Mouse (Mus musculus): ENCODE data around the gene Zc3h4. TPM values are rescaled to one million over a fixed set of nuclear protein-coding genes. Genes with fewer than 3 reads are reported as not detected.

Gene Zc3h4
- polyA plus RNA-seq, 1 experiment from 2014 or later: 5.2 TPM

DNA sequence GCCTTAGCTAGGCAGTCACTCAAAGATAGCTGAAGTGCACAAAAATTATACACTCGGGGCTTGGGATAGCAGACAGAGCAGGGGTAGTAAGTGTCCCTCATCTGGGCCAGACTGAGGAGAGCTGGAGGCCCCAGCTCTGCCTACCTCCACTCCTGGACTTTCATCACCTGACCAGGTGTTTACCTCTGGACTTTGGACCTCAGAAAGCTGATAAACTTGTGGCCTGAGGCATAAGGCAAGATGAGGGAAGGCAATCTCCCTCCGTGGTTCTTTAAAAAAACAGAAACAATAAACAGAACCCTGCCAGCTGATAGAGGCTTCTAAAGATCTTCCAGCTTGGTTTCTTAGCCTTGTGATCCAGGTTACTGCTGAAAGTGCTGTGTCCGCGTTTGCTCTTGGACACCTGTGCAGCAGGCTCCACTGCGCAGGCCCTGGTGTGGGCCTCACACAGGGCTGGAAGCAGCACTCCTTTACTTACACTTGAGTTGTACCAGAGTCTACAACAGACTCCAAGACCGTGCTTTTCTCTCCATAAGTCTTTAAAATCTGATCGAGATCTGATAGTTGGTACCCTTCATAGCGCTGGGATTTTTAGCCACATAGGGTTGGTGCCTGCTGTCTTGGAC lies 19.9 kb downstream of the Zc3h4 start:
- ATAC-seq: peak; percentile 58; the same call in 1 of the 2 replicates
- H3K9me3 ChIP-seq (ENCODE audit: low read length): no peaks in the 10 kb centered on the region
- WGBS (ENCODE audit: insufficient replicate concordance): 83% methylated on average over 8 of the region's 8 CpGs
- H3K4me2 ChIP-seq (ENCODE audit: low read depth, low read length): no peak overlapping the region
- peaks cover 90% of the 10 kb centered on the region for H3K36me3 ChIP-seq (replicated peaks; ENCODE audit: insufficient read depth, low read length)
- H3K27ac ChIP-seq (ENCODE audit: low read depth): no peak overlapping the region; the same call in 1 of the 2 replicates
- TF ChIP-seq EP300 (IDR thresholded peaks at IDR 0.05; ENCODE audit: low read depth): no peak
- no peak for TF ChIP-seq CTCF (IDR thresholded peaks at IDR 0.05; ENCODE audit: low read depth)
- H3K9ac ChIP-seq (replicated peaks): no peak overlapping the region
- no peak overlapping the region for H3K4me3 ChIP-seq (ENCODE audit: low read depth, low read length)
- no peak for DNase-seq
- peaks cover 29% of the 10 kb centered on the region for H3K4me1 ChIP-seq (ENCODE audit: insufficient read depth)
- no peaks in the 10 kb centered on the region for H3K27me3 ChIP-seq (ENCODE audit: insufficient read depth, low read length)

DNA sequence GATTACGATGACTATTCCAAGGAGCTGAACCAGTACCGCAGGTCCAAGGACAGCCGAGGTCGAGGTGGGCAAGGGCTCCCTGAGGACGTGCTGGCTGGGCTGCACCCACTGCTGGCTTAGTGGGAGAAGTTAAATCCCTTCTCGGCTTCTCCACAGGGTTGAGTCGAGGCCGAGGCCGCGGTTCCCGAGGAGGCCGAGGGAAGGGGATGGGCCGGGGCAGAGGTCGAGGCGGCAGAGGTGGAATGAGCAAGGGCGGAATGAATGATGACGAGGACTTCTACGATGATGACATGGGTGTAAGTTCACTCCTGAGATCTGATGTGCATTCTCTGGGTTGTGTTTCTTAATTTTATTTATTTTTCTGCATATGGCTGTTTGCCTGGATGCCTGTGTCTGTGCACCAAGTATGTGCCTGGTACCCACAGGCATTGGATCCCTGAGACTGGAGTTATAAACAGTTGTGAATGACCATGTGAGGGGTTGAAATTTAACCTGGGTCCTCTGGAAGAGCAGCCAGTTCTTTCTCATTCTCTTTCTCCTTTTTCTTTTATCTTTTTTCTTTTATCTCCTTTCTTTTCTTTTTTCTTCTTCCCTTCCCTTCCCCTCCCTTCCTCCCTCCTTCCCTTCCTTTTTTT lies 21.6 kb downstream of the Zc3h4 start:
- Histone ChIP-seq H3K4me1 (ENCODE audit: insufficient read depth) (peaks cover 18% of the 10 kb centered on the region), H3K27me3 (ENCODE audit: insufficient read depth, low read length) (no peaks in the 10 kb centered on the region), H3K27ac (ENCODE audit: low read depth) (no peak overlapping the region), H3K4me2 (ENCODE audit: low read depth, low read length) (no peak overlapping the region), H3K9ac (replicated peaks) (no peak overlapping the region), H3K4me3 (ENCODE audit: low read depth, low read length) (no peak overlapping the region), H3K9me3 (ENCODE audit: low read length) (no peaks in the 10 kb centered on the region), H3K36me3 (replicated peaks; ENCODE audit: insufficient read depth, low read length) (peaks cover 96% of the 10 kb centered on the region)
- 81% methylated on average over 18 of the region's 18 CpGs for WGBS (ENCODE audit: insufficient replicate concordance)
- ATAC-seq (no peak), DNase-seq (no peak)
- TF ChIP-seq EP300 (IDR thresholded peaks at IDR 0.05; ENCODE audit: low read depth) (no peak), CTCF (IDR thresholded peaks at IDR 0.05; ENCODE audit: low read depth) (no peak)

DNA sequence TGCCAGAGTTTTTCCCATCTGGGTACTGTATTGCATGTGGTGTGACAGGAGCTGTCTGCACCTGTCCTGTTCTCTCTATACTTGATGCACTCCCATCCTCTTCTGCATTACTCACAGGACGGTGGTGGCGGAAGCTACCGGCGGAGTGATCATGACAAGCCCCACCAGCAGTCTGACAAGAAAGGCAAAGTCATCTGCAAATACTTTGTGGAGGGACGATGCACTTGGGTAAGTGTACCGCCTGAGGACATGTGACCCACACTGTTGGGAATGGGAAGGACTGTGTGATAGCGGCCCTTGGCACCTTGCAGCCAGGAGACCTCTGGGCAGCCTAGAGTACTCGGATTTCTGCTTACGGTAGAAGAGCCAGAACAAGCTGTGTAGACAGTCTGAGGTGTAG lies 23.0 kb downstream of the Zc3h4 start:
- TF ChIP-seq CTCF (IDR thresholded peaks at IDR 0.05; ENCODE audit: low read depth): no peak
- TF ChIP-seq EP300 (IDR thresholded peaks at IDR 0.05; ENCODE audit: low read depth): no peak
- no peak for DNase-seq
- Histone ChIP-seq H3K27me3 (ENCODE audit: insufficient read depth, low read length) (no peaks in the 10 kb centered on the region), H3K9ac (replicated peaks) (no peak overlapping the region), H3K27ac (ENCODE audit: low read depth) (no peak overlapping the region), H3K9me3 (ENCODE audit: low read length) (no peaks in the 10 kb centered on the region), H3K36me3 (replicated peaks; ENCODE audit: insufficient read depth, low read length) (peaks cover 97% of the 10 kb centered on the region), H3K4me2 (ENCODE audit: low read depth, low read length) (no peak overlapping the region), H3K4me3 (ENCODE audit: low read depth, low read length) (no peak overlapping the region), H3K4me1 (ENCODE audit: insufficient read depth) (peaks cover 15% of the 10 kb centered on the region)
- no peak for ATAC-seq
- WGBS (ENCODE audit: insufficient replicate concordance): 92% methylated on average over 9 of the region's 9 CpGs

DNA sequence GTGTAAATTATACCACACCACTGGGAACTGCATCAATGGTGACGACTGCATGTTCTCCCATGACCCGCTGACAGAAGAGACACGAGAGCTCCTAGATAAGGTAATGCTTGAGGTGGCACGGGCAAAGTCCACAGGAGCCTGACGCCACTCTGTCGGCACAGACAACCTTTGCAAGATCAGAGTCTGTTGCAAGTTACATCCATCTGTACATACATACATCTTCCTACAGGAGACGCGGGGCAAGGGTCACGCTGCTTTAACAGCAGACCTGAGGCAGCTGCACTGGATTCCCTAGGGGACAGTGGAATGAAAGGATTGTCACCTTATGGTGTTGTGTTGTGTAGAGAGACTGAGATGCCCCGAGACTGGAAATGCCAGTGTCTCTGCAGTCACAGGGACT lies 25.0 kb downstream of the Zc3h4 start:
- DNase-seq: no peak
- H3K27ac ChIP-seq (ENCODE audit: low read depth): no peak overlapping the region
- no peaks in the 10 kb centered on the region for H3K27me3 ChIP-seq (ENCODE audit: insufficient read depth, low read length)
- no peak overlapping the region for H3K4me3 ChIP-seq (ENCODE audit: low read depth, low read length)
- H3K4me1 ChIP-seq (ENCODE audit: insufficient read depth): peaks cover 7% of the 10 kb centered on the region
- WGBS (ENCODE audit: insufficient replicate concordance): 78% methylated on average over 10 of the region's 10 CpGs
- H3K9me3 ChIP-seq (ENCODE audit: low read length): no peaks in the 10 kb centered on the region
- H3K9ac ChIP-seq (replicated peaks): no peak overlapping the region
- TF ChIP-seq CTCF (IDR thresholded peaks at IDR 0.05; ENCODE audit: low read depth) (no peak), EP300 (IDR thresholded peaks at IDR 0.05; ENCODE audit: low read depth) (no peak)
- peaks cover 97% of the 10 kb centered on the region for H3K36me3 ChIP-seq (replicated peaks; ENCODE audit: insufficient read depth, low read length)
- H3K4me2 ChIP-seq (ENCODE audit: low read depth, low read length): no peak overlapping the region
- ATAC-seq: no peak

DNA sequence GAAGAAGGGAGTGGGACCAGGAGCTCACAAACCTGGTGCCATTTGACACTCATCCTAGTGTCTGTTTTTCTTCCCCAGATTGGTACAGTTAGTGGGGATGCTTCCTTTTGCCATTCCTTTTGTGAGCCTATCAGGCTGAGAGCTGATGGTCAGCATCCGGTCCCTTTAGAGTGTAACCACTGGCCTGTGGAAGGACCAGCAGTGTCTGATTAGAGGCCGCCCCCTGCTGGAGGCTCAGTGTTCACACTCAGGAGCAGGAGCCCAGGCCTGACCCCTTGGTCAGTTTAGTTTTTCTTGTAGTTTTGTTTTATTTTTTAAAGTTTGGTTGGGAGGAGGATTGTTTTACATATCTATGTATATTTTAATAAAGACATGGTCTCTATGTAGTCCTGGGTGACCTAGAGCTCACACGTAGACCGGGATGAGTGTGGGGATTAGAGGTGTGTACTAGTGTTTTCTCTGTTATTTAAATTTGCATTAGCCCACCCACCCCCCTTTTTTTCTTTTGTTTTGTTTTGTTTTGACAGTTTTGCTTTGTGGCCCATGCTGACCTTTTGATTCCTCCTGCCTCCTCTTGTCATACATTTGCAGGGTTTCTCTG lies 25.5 kb downstream of the Zc3h4 start:
- ATAC-seq (peak; percentile 81), DNase-seq (peak; percentile 88)
- Histone ChIP-seq H3K27ac (ENCODE audit: low read depth) (no peak overlapping the region), H3K9ac (replicated peaks) (no peak overlapping the region), H3K4me3 (ENCODE audit: low read depth, low read length) (no peak overlapping the region), H3K4me1 (ENCODE audit: insufficient read depth) (peaks cover 2% of the 10 kb centered on the region), H3K36me3 (replicated peaks; ENCODE audit: insufficient read depth, low read length) (peaks cover 97% of the 10 kb centered on the region), H3K4me2 (ENCODE audit: low read depth, low read length) (no peak overlapping the region), H3K27me3 (ENCODE audit: insufficient read depth, low read length) (no peaks in the 10 kb centered on the region), H3K9me3 (ENCODE audit: low read length) (no peaks in the 10 kb centered on the region)
- 61% methylated on average over 4 of the region's 4 CpGs for WGBS (ENCODE audit: insufficient replicate concordance)
- TF ChIP-seq CTCF (IDR thresholded peaks at IDR 0.05; ENCODE audit: low read depth): peak; percentile 93
- TF ChIP-seq EP300 (IDR thresholded peaks at IDR 0.05; ENCODE audit: low read depth): no peak

DNA sequence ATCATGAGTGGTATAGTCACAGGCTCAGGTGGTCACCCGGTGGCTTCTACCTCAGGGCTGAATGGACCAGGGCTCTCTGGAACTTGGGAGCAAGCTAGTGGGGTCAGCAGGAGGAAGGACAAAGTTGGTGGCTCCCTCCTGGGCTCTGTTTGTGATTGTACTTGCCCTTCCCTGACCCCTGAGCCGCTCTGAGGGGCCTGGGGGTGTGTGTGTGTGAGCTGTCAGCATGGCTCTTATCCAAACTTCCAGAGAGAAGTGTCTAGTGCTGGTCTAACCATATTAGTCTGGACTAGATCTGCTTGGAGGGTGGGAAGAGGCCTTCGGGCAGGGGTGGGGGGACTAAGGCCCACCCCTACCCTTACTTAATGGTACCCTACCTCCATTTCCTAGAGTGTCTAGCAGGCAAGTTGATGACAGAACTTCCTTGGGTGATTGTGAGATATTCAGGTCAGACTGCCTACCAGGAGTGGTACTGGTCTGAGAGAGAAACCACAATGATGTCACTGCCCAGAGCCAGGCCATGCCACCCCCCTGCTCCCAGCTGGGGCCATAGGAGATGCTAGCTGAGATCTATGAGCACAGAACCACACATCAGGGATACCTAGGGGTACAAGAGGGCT lies 32.8 kb downstream of the Zc3h4 start:
- ATAC-seq (no peak), DNase-seq (no peak)
- Histone ChIP-seq H3K4me3 (ENCODE audit: low read depth, low read length) (no peak overlapping the region), H3K4me2 (ENCODE audit: low read depth, low read length) (no peak overlapping the region), H3K9me3 (ENCODE audit: low read length) (no peaks in the 10 kb centered on the region), H3K27ac (ENCODE audit: low read depth) (no peak overlapping the region), H3K36me3 (replicated peaks; ENCODE audit: insufficient read depth, low read length) (peaks cover 80% of the 10 kb centered on the region), H3K9ac (replicated peaks) (no peak overlapping the region), H3K4me1 (ENCODE audit: insufficient read depth) (no peaks in the 10 kb centered on the region), H3K27me3 (ENCODE audit: insufficient read depth, low read length) (no peaks in the 10 kb centered on the region)
- TF ChIP-seq EP300 (IDR thresholded peaks at IDR 0.05; ENCODE audit: low read depth): no peak
- no peak for TF ChIP-seq CTCF (IDR thresholded peaks at IDR 0.05; ENCODE audit: low read depth)
- 79% methylated on average over 3 of the region's 3 CpGs for whole genome bisulfite sequencing (ENCODE audit: insufficient replicate concordance)

Measured in liver, postnatal 0 days (tissue).